Mouse (Mus musculus) adrenal gland, postnatal 0 days (tissue): ENCODE results near the gene Ptgds. TPM values are rescaled to one million over a fixed set of nuclear protein-coding genes. Genes with fewer than 3 reads are reported as not detected.

Source experiments
- microRNA-seq: library from miRNA; unstranded; fragments of <30 nt; microRNA quantifications from one replicate; pipeline ENCODE4, GENCODE M21; 2016; ENCODE audit warnings: borderline replicate concordance; ENCODE audit not compliant: insufficient number of aligned reads
- polyA plus RNA-seq: library from polyadenylated mRNA; unstranded; fragments of >200 nt; fragmentation: Nextera tagmentation; extraction: Ambion mirVana; gene quantifications from 2 replicates; pipeline ENCODE4 v1.2.1, GENCODE M21; 2015

The Ptgds gene
- polyA plus RNA-seq = 8.3 and 9.6 TPM in 2 replicates

GRCm38 (mm10) chr2:25469969-25470368, at the start of gene Ptgds:
Ptgds (minus strand) TSS chr2:25470046.

GRCm38 (mm10) chr2:25501593-25502486, 32.0 kb upstream of the Ptgds start, which contains the start of gene C8g:
C8g (minus strand) TSS chr2:25501719.

GRCm38 (mm10) chr2:25500576-25501405, 30.9 kb upstream of the Ptgds start, which contains the start of gene Fbxw5:
Fbxw5 (plus strand) TSS chr2:25500750.

GRCm38 (mm10) chr2:25493476-25493961, 23.7 kb upstream of the Ptgds start, which contains the start of gene Lcn12:
Lcn12 (minus strand) TSS chr2:25493911.

GRCm38 (mm10) chr2:25460551-25461309, 9.1 kb downstream of the Ptgds start, which contains the start of gene Paxx:
Paxx (minus strand) TSS chr2:25461094.

GRCm38 (mm10) chr2:25456205-25456953, 13.5 kb downstream of the Ptgds start, which contains the start of gene Clic3:
Clic3 (plus strand) TSS chr2:25456838.

GRCm38 (mm10) chr2:25428442-25429236, 41.2 kb downstream of the Ptgds start, which contains the start of gene Abca2:
Abca2 (plus strand) TSS chr2:25428703.

GRCm38 (mm10) chr2:25422587-25423410, 47.0 kb downstream of the Ptgds start, which contains the start of gene Fut7:
Fut7 (plus strand) TSS chr2:25423267.

Small RNA genes within 50 kb of the gene (microRNA-seq; reads per million reads assigned to microRNA genes)
- gene Mir3087 = not detected

Other genes with a start within 250 kb of the Ptgds start
- gene Tubb4b, start 245.3 kb downstream of the Ptgds start, polyA plus RNA-seq = 217 and 219 TPM in 2 replicates
- 0.47 TPM in 1 of 2 replicates, not detected in the other for gene Slc34a3, start 235.7 kb downstream of the Ptgds start, polyA plus RNA-seq
- not detected in 2 replicates for gene Rnf224, start 233.3 kb downstream of the Ptgds start, polyA plus RNA-seq
- gene Rnf208, start 227.8 kb downstream of the Ptgds start, polyA plus RNA-seq = 12.9 and 25.4 TPM in 2 replicates
- 1.8 TPM in 1 of 2 replicates, not detected in the other for gene Cysrt1, start 227.6 kb downstream of the Ptgds start, polyA plus RNA-seq
- 2.5 and 2.8 TPM in 2 replicates for gene AL732309.1, start 223.2 kb downstream of the Ptgds start, polyA plus RNA-seq
- 61.5 and 81.2 TPM in 2 replicates for gene Tmem203, start 214.6 kb downstream of the Ptgds start, polyA plus RNA-seq
- 5.6 and 7.3 TPM in 2 replicates for gene Tprn, start 207.4 kb downstream of the Ptgds start, polyA plus RNA-seq
- 157 and 205 TPM in 2 replicates for gene Ssna1, start 197.6 kb downstream of the Ptgds start, polyA plus RNA-seq
- 61.4 and 81.5 TPM in 2 replicates for gene Anapc2, start 197.6 kb downstream of the Ptgds start, polyA plus RNA-seq
- gene Tmem210, start 181.9 kb downstream of the Ptgds start, polyA plus RNA-seq = not detected in 2 replicates
- gene Lrrc26, start 180.1 kb downstream of the Ptgds start, polyA plus RNA-seq = 0.11 TPM in 1 of 2 replicates, not detected in the other
- gene Grin1, start 150.9 kb downstream of the Ptgds start, polyA plus RNA-seq = 4.9 and 7.5 TPM in 2 replicates
- 47.2 and 52.7 TPM in 2 replicates for gene Man1b1, start 137.7 kb downstream of the Ptgds start, polyA plus RNA-seq
- 30.8 and 45.6 TPM in 2 replicates for gene Dpp7, start 113.7 kb downstream of the Ptgds start, polyA plus RNA-seq
- 40.5 and 44.9 TPM in 2 replicates for gene Uap1l1, start 104.4 kb downstream of the Ptgds start, polyA plus RNA-seq
- 8.1 and 10.7 TPM in 2 replicates for gene Sapcd2, start 97.7 kb downstream of the Ptgds start, polyA plus RNA-seq
- gene Entpd2, start 74.2 kb downstream of the Ptgds start, polyA plus RNA-seq = 13.6 and 20.3 TPM in 2 replicates
- 93.9 and 115 TPM in 2 replicates for gene Npdc1, start 70.7 kb downstream of the Ptgds start, polyA plus RNA-seq
- 0.14 and 0.22 TPM in 2 replicates for gene Fut7, start 46.8 kb downstream of the Ptgds start, polyA plus RNA-seq
- gene Abca2, start 41.3 kb downstream of the Ptgds start, polyA plus RNA-seq = 4.9 and 6.6 TPM in 2 replicates
- gene Clic3, start 13.2 kb downstream of the Ptgds start, polyA plus RNA-seq = 6.1 and 6.2 TPM in 2 replicates
- gene Paxx, start 9.0 kb downstream of the Ptgds start, polyA plus RNA-seq = 53.8 and 58.8 TPM in 2 replicates
- not detected in 2 replicates for gene Lcn12, start 23.9 kb upstream of the Ptgds start, polyA plus RNA-seq
- 52.9 and 75.8 TPM in 2 replicates for gene Fbxw5, start 30.7 kb upstream of the Ptgds start, polyA plus RNA-seq
- 6.4 and 7.1 TPM in 2 replicates for gene C8g, start 31.7 kb upstream of the Ptgds start, polyA plus RNA-seq
- gene Traf2, start 76.9 kb upstream of the Ptgds start, polyA plus RNA-seq = 15.4 and 20.6 TPM in 2 replicates
- gene Edf1, start 87.8 kb upstream of the Ptgds start, polyA plus RNA-seq = 273 and 345 TPM in 2 replicates
- 1.3 and 2.6 TPM in 2 replicates for gene Mamdc4, start 104.8 kb upstream of the Ptgds start, polyA plus RNA-seq
- gene Phpt1, start 105.2 kb upstream of the Ptgds start, polyA plus RNA-seq = 140 and 158 TPM in 2 replicates
- 1.3 and 2.1 TPM in 2 replicates for gene Ajm1, start 111.7 kb upstream of the Ptgds start, polyA plus RNA-seq
- gene Rabl6, start 138.5 kb upstream of the Ptgds start, polyA plus RNA-seq = 42.6 and 68.2 TPM in 2 replicates
- 0.50 and 0.87 TPM in 2 replicates for gene Ccdc183, start 147.6 kb upstream of the Ptgds start, polyA plus RNA-seq
- 124 and 149 TPM in 2 replicates for gene Tmem141, start 152.0 kb upstream of the Ptgds start, polyA plus RNA-seq
- gene Fcna, start 158.0 kb upstream of the Ptgds start, polyA plus RNA-seq = 55.5 and 82.4 TPM in 2 replicates
- not detected in 2 replicates for gene Lcn8, start 183.1 kb upstream of the Ptgds start, polyA plus RNA-seq
- gene Lcn5, start 187.9 kb upstream of the Ptgds start, polyA plus RNA-seq = 0.21 and 0.44 TPM in 2 replicates
- gene Lcn6, start 206.7 kb upstream of the Ptgds start, polyA plus RNA-seq = 0.48 TPM in 1 of 2 replicates, not detected in the other
- not detected in 2 replicates for gene Lcn10, start 212.7 kb upstream of the Ptgds start, polyA plus RNA-seq
- gene Obp2a, start 230.0 kb upstream of the Ptgds start, polyA plus RNA-seq = 3.7 and 14.1 TPM in 2 replicates
- 110 and 186 TPM in 2 replicates for gene Bmyc, start 236.7 kb upstream of the Ptgds start, polyA plus RNA-seq